Mouse (Mus musculus): ENCODE data around the gene Scyl2. TPM values are rescaled to one million over a fixed set of nuclear protein-coding genes. Genes with fewer than 3 reads are reported as not detected.

The Scyl2 gene
- polyA plus RNA-seq (2015; fragmentation: Nextera tagmentation; extraction: Ambion mirVana) = 8.6 and 9.1 TPM in 2 replicates

DNA sequence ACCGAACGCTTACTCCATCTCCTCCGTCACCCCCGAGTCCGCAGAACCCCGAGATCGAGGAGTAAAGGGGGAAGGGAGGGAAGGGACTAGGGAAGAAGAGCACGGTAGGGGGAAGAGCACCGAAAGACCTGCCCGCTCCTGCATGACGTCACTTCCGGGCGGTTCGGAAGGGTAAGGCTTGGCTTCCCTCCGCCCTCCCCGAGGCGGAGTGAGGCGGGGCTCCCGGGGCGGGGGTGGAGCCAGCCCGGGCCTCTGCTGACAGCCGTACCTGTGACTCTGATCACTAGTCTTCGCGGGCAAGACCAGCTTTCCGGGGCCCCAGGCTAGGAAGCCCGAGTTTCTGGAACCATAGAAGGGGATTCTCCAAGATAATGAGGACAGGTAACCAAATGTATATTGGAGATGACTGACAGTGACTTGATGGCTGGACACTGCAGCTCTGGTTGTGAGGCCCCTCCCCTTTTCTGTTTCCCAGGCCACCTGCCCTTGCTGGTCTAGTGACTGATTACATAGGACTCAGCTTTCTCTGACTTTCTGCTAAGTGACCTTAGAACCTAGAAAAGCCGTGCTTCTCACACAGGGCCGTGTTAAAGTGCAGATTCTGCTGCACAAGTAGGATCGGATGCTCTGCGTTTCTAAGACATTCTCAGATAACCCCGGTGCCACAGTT, at the start of gene Scyl2:
Scyl2 (minus strand) TSS at position 147 of the 670 bp plus-strand sequence.
- Histone ChIP-seq H3K9ac (peak within 1 kb of the TSS; percentile 96), H3K4me2 (peak within 1 kb of the TSS; percentile 83), H3K27me3 (no peaks in the 10 kb centered on the region), H3K9me3 (no peaks in the 10 kb centered on the region), H3K27ac (replicated peaks) (peak within 1 kb of the TSS; percentile 75), H3K36me3 (peaks cover 7% of the 10 kb centered on the region; the same call in 1 of the 2 replicates), H3K4me3 (peak within 1 kb of the TSS; percentile 91), H3K4me1 (replicated peaks) (peaks cover 33% of the 10 kb centered on the region)
- peak; percentile 99 for ATAC-seq (ENCODE audit: low read depth)
- WGBS = 5% methylated on average over 31 of the region's 31 CpGs

DNA sequence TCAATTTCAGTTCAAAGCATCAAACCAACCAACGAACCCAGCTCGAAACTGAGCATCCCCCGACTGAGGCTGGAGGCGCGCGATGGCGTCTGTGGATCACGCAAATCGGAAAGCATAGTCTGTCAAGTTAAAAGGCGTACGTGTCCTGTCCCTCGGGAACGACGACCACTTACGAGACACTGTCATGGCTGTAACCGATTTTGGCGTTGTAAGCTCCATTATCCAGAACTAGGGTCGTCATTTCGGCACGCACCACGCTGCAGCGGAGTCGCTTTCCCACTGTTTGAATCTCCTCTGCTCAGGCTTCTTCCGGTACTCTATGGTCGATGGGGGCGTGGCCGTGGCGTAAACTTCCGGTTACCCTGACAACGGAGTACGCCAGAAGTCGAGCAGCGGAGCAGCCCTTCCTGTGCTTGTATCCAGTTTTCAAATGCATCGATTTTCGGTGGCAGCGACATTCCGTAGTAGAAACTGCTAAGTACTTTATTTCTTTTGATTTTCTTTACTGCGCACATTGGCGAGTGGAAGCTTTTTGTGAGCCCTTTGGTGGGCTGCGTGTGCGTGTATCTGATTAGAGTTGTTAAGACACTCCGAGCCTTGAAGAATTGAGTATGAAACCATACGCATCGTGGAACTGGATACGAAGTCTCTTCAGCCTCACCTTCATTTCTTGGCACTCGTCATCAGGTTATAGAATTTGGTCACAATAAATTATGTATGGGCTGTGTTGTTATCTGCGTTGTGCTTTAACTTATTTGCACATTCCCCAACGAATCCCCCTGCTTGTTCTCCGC, 46.1 kb upstream of the Scyl2 start, which contains the start of gene Actr6:
Actr6 (minus strand) TSS at position 295 of the 794 bp plus-strand sequence.
- H3K9me3 ChIP-seq = no peaks in the 10 kb centered on the region
- 0 out of 2 replicates have a peak, but pooled peaks cover 4% of the 10 kb centered on the region for H3K27me3 ChIP-seq
- WGBS = 1% methylated on average over 49 of the region's 49 CpGs
- peak within 1 kb of the TSS; percentile 78 for H3K27ac ChIP-seq (replicated peaks)
- peaks cover 5% of the 10 kb centered on the region; the same call in 1 of the 2 replicates for H3K36me3 ChIP-seq
- peaks cover 19% of the 10 kb centered on the region for H3K4me1 ChIP-seq (replicated peaks)
- H3K9ac ChIP-seq = peak within 1 kb of the TSS; percentile 77
- ATAC-seq (ENCODE audit: low read depth) = peak; percentile 99
- peak within 1 kb of the TSS; percentile 60 for H3K4me3 ChIP-seq
- H3K4me2 ChIP-seq = peak within 1 kb of the TSS; percentile 80

DNA sequence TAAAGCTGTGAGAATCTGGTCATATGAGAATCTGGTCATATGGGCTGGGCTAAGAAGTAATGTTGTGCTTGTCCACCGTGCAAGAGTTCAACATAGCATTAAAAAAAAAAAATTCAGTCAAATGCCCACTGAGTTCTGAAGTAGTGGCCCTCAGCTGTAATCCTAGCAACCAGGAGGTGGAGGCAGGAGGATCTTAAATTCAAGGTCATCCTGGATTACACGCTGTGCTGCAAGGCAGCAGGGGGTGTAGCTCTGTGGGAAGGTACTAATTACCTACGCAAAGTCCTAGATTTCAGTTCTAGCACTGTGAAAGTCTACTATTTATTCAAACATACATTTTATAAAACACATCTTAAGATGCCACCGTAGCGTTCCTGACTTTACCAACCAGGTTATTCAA, 45.3 kb upstream of the Scyl2 start:
- ATAC-seq (ENCODE audit: low read depth) = no peak
- no peaks in the 10 kb centered on the region for H3K9me3 ChIP-seq
- 19% methylated on average over 5 of the region's 5 CpGs for WGBS

DNA sequence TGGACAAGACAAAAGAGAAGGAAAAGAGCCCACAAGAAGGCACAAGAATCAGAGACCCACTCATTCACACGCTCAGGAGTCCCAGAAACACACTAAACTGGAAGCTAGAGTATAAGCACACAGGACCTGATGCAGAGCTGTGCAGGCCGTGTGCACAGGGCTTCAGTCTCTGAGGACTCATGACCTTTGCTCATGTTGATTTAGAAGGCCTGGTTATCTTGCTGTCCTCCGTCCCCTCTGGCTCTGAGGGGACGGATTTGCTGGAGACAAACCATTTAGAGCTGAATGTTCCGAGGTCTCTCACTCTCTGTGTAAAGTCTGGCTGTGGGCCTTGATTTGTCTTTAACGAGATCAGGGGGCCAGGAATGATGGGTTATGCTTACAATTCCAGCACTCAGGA, 44.3 kb upstream of the Scyl2 start:
- ATAC-seq (ENCODE audit: low read depth) = no peak
- H3K27ac ChIP-seq (replicated peaks) = no peak overlapping the region
- H3K9ac ChIP-seq = no peak overlapping the region
- H3K4me1 ChIP-seq (replicated peaks) = peaks cover 19% of the 10 kb centered on the region
- peak overlapping the region; percentile 80; the same call in 1 of the 2 replicates for H3K4me2 ChIP-seq
- H3K4me3 ChIP-seq = no peak overlapping the region
- 0 out of 2 replicates have a peak, but pooled peaks cover 3% of the 10 kb centered on the region for H3K27me3 ChIP-seq
- peaks cover 20% of the 10 kb centered on the region for H3K36me3 ChIP-seq
- WGBS = 89% methylated on average over 6 of the region's 6 CpGs
- no peaks in the 10 kb centered on the region for H3K9me3 ChIP-seq

More for the DNA sequence above, 45.3 kb upstream of the Scyl2 start:
- Histone ChIP-seq H3K27ac (replicated peaks) (no peak overlapping the region; the same call in 1 of the 2 replicates), H3K4me2 (peak overlapping the region; percentile 80), H3K27me3 (0 out of 2 replicates have a peak, but pooled peaks cover 4% of the 10 kb centered on the region), H3K9ac (peak overlapping the region; percentile 77), H3K36me3 (peaks cover 10% of the 10 kb centered on the region; the same call in 1 of the 2 replicates), H3K4me3 (peak overlapping the region; percentile 60), H3K4me1 (replicated peaks) (peaks cover 19% of the 10 kb centered on the region)

DNA sequence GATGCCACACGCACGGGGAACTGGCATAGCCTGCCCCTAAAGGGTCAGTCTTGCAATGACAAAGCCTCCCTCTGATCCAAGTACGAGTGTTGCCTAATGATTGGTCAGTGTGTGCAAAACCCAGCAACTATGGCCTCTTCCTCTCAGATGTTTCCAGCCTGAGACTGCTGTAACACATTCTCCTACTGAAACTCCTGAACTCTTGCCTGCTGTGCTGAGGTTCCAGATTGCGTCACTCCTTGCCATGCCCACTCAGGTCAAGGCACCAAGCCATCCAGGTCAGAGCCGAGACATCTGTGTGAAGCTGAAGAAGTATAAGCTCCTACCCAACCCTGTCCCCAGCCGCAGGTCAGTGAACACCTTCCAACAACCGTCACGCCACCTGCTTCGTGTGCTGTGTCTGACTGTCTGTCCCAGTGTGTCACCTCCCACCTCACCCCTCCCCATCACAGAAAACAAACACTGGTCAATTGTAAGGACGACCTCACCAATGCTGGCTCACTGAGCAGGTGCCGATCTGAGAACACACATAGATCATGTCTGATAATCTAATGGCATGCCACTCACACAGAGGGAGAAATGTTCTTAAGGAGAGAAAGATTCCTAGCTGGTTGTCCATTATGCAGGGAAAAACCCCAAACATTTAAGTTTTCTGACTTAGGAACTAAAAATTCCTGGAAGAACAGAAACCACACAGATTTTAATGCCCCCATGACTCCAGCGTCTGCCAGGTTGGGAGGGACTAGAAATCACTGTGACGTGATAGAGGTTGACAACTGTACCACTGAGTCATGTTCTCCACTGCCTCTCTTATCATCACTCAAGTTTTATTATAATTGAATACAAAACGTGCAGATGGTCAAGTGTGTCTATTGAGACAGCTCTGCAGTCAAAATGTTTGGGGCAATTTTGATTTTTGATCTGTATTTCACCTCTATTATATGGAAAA, 36.4 kb upstream of the Scyl2 start:
- Histone ChIP-seq H3K4me3 (no peak overlapping the region), H3K27me3 (no peaks in the 10 kb centered on the region), H3K4me2 (no peak overlapping the region), H3K4me1 (replicated peaks) (no peaks in the 10 kb centered on the region), H3K9ac (no peak overlapping the region), H3K36me3 (peaks cover 55% of the 10 kb centered on the region), H3K9me3 (no peaks in the 10 kb centered on the region), H3K27ac (replicated peaks) (no peak overlapping the region)
- WGBS = 91% methylated on average over 14 of the region's 14 CpGs
- no peak for ATAC-seq (ENCODE audit: low read depth)

DNA sequence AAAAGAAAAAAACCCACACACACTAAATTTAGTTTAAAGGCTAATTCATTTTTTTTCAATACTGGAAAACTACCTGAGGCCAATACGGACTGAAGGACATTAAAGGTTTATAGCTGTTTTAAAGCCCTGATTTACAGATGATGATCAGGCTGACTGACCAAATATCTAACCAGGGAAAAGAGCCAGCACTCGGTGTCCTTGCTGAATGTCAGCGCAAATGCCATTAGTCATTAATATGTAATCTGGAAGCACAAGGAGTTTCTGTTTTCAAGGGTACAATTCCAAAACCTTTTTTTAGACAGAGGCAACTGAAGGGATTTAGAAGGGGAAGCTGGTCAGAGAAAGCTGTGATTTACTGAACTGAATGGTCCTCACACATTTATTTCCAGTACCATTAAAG, 34.7 kb upstream of the Scyl2 start:
- Histone ChIP-seq H3K9me3 (no peaks in the 10 kb centered on the region), H3K4me2 (no peak overlapping the region), H3K4me1 (replicated peaks) (no peaks in the 10 kb centered on the region), H3K36me3 (peaks cover 51% of the 10 kb centered on the region), H3K9ac (no peak overlapping the region), H3K27me3 (no peaks in the 10 kb centered on the region), H3K27ac (replicated peaks) (no peak overlapping the region), H3K4me3 (no peak overlapping the region)
- WGBS = 87% methylated on average over 3 of the region's 3 CpGs
- ATAC-seq (ENCODE audit: low read depth) = no peak

DNA sequence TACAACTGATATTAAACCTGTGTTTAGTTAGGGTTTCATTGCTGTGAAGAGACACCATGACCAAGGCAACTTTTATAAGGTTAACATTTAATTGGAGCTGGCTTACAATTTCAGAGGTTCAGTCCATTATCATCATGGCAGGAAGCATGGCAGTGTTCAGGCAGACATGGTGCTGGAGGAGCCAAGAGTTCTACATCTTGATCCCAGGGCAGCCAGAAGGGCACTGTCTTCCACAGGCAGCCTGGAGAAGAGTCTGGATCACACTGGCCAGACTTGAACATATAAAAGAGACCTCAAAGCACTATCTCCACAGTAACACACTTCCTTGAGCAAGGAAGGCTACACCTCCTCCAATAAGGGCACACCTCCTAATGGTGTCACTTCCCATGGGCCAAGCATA, 34.2 kb upstream of the Scyl2 start:
- H3K4me1 ChIP-seq (replicated peaks) = no peaks in the 10 kb centered on the region
- peaks cover 51% of the 10 kb centered on the region for H3K36me3 ChIP-seq
- no peaks in the 10 kb centered on the region for H3K9me3 ChIP-seq
- H3K4me2 ChIP-seq = no peak overlapping the region
- H3K27me3 ChIP-seq = no peaks in the 10 kb centered on the region
- no peak for ATAC-seq (ENCODE audit: low read depth)
- H3K4me3 ChIP-seq = no peak overlapping the region
- no peak overlapping the region for H3K9ac ChIP-seq
- H3K27ac ChIP-seq (replicated peaks) = peak overlapping the region; percentile 39; the same call in 1 of the 2 replicates

DNA sequence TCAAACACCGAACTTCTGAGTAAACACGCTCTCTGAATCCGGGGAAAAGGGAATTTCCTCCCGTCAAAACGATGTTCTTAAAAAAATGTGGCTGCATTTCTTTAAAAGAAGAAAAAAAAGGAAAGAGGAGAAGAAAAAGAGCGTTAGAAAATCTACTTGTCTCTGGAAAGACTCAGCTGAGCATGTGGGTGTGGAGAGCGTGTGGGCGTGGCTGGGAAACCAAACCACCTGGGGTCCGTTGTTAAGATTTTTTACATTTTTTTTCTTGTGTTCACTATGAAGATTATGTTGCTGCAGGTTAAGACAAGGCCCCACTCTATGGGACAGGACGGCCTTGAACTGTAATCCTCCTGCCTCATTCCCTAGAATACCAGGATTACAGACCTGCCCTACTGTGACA, 28.8 kb upstream of the Scyl2 start:
- no peaks in the 10 kb centered on the region for H3K27me3 ChIP-seq
- 94% methylated on average over 10 of the region's 10 CpGs for WGBS
- no peak for ATAC-seq (ENCODE audit: low read depth)

DNA sequence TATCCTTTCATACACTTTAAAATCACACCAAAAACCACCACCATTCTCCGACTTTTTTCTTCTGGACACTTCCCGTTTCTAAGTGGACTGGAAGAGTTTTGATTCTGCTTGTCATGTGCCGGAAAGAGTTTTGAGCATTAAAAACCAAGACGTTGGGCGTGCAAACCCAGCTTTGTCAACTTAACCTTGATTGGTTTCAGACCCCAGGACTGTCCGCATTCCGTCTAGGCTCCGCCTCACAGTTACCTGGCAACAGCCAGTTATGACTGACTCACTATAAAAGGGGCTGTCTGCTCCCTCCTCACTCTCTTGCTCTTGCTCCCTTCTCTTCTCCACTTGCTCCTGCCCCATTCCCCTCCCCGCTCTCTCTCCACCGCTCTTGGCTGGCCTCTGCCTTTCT, 22.6 kb upstream of the Scyl2 start:
- Histone ChIP-seq H3K4me3 (no peak overlapping the region), H3K4me2 (peak overlapping the region; percentile 13; the same call in 1 of the 2 replicates), H3K27me3 (no peaks in the 10 kb centered on the region), H3K36me3 (peaks cover 27% of the 10 kb centered on the region), H3K9me3 (no peaks in the 10 kb centered on the region), H3K4me1 (replicated peaks) (no peaks in the 10 kb centered on the region), H3K27ac (replicated peaks) (no peak overlapping the region), H3K9ac (no peak overlapping the region)
- WGBS = 27% methylated on average over 10 of the region's 10 CpGs
- no peak for ATAC-seq (ENCODE audit: low read depth)

More for the DNA sequence above, 28.8 kb upstream of the Scyl2 start:
- Histone ChIP-seq H3K9me3 (no peaks in the 10 kb centered on the region), H3K4me2 (no peak overlapping the region), H3K4me3 (no peak overlapping the region), H3K4me1 (replicated peaks) (no peaks in the 10 kb centered on the region), H3K9ac (no peak overlapping the region), H3K27ac (replicated peaks) (no peak overlapping the region), H3K36me3 (peaks cover 60% of the 10 kb centered on the region)

DNA sequence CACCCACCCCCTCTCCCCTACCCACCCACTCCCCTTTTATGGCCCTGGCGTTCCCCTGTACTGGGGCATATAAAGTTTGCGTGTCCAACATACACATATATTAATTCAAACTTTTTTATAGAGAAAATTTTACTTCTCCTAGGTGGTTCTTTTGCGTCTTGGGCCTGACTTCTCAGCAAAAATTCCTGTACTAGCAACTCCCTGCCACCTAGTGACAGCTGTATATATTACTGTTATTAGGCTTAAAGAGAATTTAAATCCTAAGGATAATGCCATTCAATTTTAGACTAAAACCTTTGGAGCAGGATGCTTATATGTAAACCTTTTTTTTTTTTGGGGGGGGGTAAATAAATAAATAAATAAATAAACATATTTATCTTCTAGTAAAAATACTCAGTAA, 21.3 kb upstream of the Scyl2 start:
- H3K4me1 ChIP-seq (replicated peaks) = no peaks in the 10 kb centered on the region
- H3K9ac ChIP-seq = no peak overlapping the region
- H3K4me3 ChIP-seq = no peak overlapping the region
- H3K27ac ChIP-seq (replicated peaks) = no peak overlapping the region
- no peak overlapping the region for H3K4me2 ChIP-seq
- H3K36me3 ChIP-seq = peaks cover 14% of the 10 kb centered on the region
- WGBS = 79% methylated on average over 3 of the region's 3 CpGs
- H3K9me3 ChIP-seq = no peaks in the 10 kb centered on the region
- no peaks in the 10 kb centered on the region for H3K27me3 ChIP-seq
- ATAC-seq (ENCODE audit: low read depth) = no peak

DNA sequence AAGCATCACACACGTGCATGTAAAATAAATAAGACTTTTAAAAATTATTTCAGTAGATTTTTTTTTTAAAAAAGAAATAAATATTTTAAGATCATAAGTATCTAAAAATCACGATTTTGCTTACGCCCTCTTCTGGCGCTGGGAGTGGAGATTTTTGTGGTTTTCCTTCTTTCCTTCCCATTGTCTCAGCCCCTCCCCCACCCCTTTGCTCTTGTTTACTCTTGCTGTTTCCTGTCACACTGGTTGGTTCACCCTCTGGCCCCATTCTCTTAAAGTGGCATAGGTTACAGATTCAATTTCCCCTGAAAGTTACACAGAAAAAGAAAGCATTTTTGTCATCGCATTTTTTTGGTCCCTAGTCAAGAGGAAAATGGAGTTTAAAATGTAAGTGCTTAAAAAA, 17.0 kb upstream of the Scyl2 start:
- H3K4me2 ChIP-seq = no peak overlapping the region
- ATAC-seq (ENCODE audit: low read depth) = no peak
- WGBS = 61% methylated on average over 5 of the region's 5 CpGs

More for the DNA sequence above, 17.0 kb upstream of the Scyl2 start:
- H3K27ac ChIP-seq (replicated peaks) = no peak overlapping the region
- no peaks in the 10 kb centered on the region for H3K27me3 ChIP-seq
- H3K9ac ChIP-seq = no peak overlapping the region
- no peaks in the 10 kb centered on the region for H3K4me1 ChIP-seq (replicated peaks)
- no peak overlapping the region for H3K4me3 ChIP-seq
- no peaks in the 10 kb centered on the region for H3K36me3 ChIP-seq
- H3K9me3 ChIP-seq = no peaks in the 10 kb centered on the region

Data from neural tube, embryonic 13.5 days (tissue).